Mouse (Mus musculus) embryonic fibroblast, embryonic 13.5 days (primary cell): ENCODE measurements at regions not wholly inside any gene's neighbourhood (a gene's known extent, or its start where the extent isn't known, plus 50 kb on each side); places are given as distances from the start of the nearest gene placed in this dataset.

ENCODE experiments used
- CTCF ChIP-seq: IDR thresholded peaks from 2 replicates; pipeline ENCODE4 v1.5.1; 2011; ENCODE audit warnings: mild to moderate bottlenecking, control low read depth, low read length, moderate library complexity, borderline replicate concordance; ENCODE audit not compliant: insufficient read depth
- POLR2A ChIP-seq: IDR thresholded peaks from 2 replicates; pipeline ENCODE4 v1.6.1; 2011; ENCODE audit warnings: low read depth, mild to moderate bottlenecking, control low read depth, low read length, moderate library complexity

DNA sequence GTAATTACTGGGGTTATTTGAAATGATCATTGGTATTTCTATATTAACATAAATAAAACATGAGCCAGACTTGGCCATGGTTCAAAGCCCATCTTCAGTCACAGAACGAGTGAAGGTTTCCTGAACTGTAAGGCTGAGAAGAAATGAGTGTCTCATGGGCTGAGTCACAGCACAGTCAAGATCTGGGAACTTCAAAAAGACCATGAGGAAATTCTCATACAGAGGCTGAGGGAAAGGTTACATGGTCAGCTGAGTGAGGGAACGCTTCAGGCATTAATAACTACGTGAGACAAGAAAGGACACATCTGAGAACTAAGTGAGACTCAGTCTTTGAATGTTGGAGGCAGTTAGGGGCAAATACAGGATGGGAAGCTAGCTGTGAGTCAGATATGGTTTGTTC is 101.9 kb downstream of the Ankrd50 start:
- no peak for TF ChIP-seq CTCF
- no peak for TF ChIP-seq POLR2A
